ENCODE assay signal across 17 mouse cellular contexts in the genomic region with DNA sequence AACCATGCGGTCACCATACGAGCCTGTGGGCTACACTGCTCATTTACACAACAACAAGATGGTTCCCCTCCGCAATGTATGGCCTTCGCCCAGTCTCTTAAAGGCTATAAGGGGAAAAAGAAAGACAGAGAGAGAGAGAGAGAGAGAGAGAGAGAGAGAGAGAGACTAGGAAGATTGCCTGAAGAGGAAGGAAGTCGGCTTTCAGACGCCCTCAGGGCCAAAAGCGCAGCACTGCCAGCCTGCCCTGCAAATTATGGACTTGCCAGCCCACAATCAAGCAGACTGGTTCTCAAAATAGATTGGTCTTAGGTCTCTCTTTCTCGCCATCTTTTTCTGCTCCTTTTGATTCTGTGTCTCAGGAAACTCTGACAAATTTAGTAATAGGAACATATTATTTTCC. TPM values are rescaled to one million over a fixed set of nuclear protein-coding genes. Genes with fewer than 3 reads are reported as not detected.
"Had no signal": no experiment of that assay in that cellular context is flagged by ENCODE, and none has a peak within 500 bp of the region (broad histone marks: within the 10 kb centered on the region; RNA-seq: fewer than 3 reads in every experiment).

No protein-coding gene starts in this region.

- H3K27ac ChIP-seq: limb, embryonic 13.5 days; liver, embryonic 14.5 days; midbrain, embryonic 12.5 days; stomach, postnatal 0 days had no signal

- H3K4me3 ChIP-seq: limb, embryonic 13.5 days; midbrain, embryonic 12.5 days had no signal

- DNase-seq: kidney, adult 8-10 months; kidney, postnatal 25 days; layer of hippocampus, adult 9-11 months; layer of hippocampus, postnatal 36 days; left cerebral cortex, postnatal 4 days; lung, adult 18-20 months; right cerebral cortex, adult 18-20 months; right cerebral cortex, postnatal 25 days; thymus, postnatal 4 days had no signal

- ATAC-seq: midbrain, embryonic 16.5 days had no signal

RNA-seq across cellular contexts. Expression of a gene that starts 37.7 kb away (rescaled TPM):
- total RNA-seq: layer of hippocampus, adult 18-20 months; layer of hippocampus, postnatal 36 days; liver, adult 2 months had no signal
- polyA plus RNA-seq: neural tube, embryonic 14.5 days had no signal
